Comparison of ENCODE assay signal across 16 mouse cellular contexts in genomic region chr10:85447869-85448268, GRCm38 (mm10).
"Had no signal": no experiment of that assay in that cellular context is flagged by ENCODE, and none has a peak within 500 bp of the region (broad histone marks: within the 10 kb centered on the region; RNA-seq: fewer than 3 reads in every experiment).

No protein-coding gene starts in this region.

- H3K4me2 ChIP-seq: liver, embryonic 15.5 days; lung, embryonic 15.5 days; midbrain, embryonic 11.5 days; midbrain, embryonic 13.5 days; midbrain, embryonic 15.5 days; stomach, embryonic 15.5 days had no signal

- H3K4me1 ChIP-seq: liver, embryonic 15.5 days; lung, embryonic 15.5 days; megakaryocyte, embryonic 14.5 days; midbrain, embryonic 15.5 days; stomach, embryonic 15.5 days had no signal

- H3K27me3 ChIP-seq: liver, embryonic 15.5 days; lung, embryonic 15.5 days; megakaryocyte, embryonic 14.5 days; midbrain, embryonic 13.5 days; midbrain, embryonic 15.5 days; stomach, embryonic 15.5 days had no signal

- H3K4me3 ChIP-seq: liver, embryonic 15.5 days; lung, embryonic 15.5 days; megakaryocyte, embryonic 14.5 days; midbrain, embryonic 13.5 days; midbrain, embryonic 15.5 days; stomach, embryonic 15.5 days had no signal

- H3K36me3 ChIP-seq: liver, embryonic 15.5 days; lung, embryonic 15.5 days; midbrain, embryonic 13.5 days; midbrain, embryonic 15.5 days; stomach, embryonic 15.5 days had no signal

- ATAC-seq: liver, postnatal 0 days; midbrain, embryonic 13.5 days; midbrain, embryonic 15.5 days had no signal

- H3K9ac ChIP-seq: liver, embryonic 15.5 days; liver, postnatal 0 days; lung, embryonic 15.5 days; midbrain, embryonic 13.5 days; midbrain, embryonic 15.5 days; stomach, embryonic 15.5 days had no signal

- DNase-seq: liver, postnatal 0 days; lung, adult 2 months; lung, postnatal 10 days; lung, postnatal 4 days; right cerebral cortex, postnatal 14 days; thymus, adult 2 months; thymus, postnatal 25 days; thymus, postnatal 4 days had no signal

- H3K27ac ChIP-seq: liver, embryonic 15.5 days; lung, embryonic 15.5 days; midbrain, embryonic 13.5 days; midbrain, embryonic 15.5 days; stomach, embryonic 15.5 days; stomach, postnatal 0 days had no signal

- H3K9me3 ChIP-seq: liver, embryonic 15.5 days; lung, embryonic 15.5 days; midbrain, embryonic 13.5 days; midbrain, embryonic 15.5 days; stomach, embryonic 15.5 days had no signal
